Mouse (Mus musculus) heart, embryonic 16.5 days (tissue): Measurements from ENCODE around the gene Kctd18. TPM values are rescaled to one million over a fixed set of nuclear protein-coding genes. Genes with fewer than 3 reads are reported as not detected.

ENCODE experiments used
- polyA plus RNA-seq: library from polyadenylated mRNA; unstranded; fragments of >200 nt; fragmentation: Nextera tagmentation; extraction: Ambion mirVana; gene quantifications from 2 replicates; pipeline ENCODE4 v1.2.1, GENCODE M21; 2015

The Kctd18 gene
- polyA plus RNA-seq, 1 experiment from 2014 or later: 14.0 TPM

Other genes starting within 250 kb of the Kctd18 start
- 61.5 and 63.1 TPM in 2 replicates for gene Spats2l, start 244.8 kb downstream of the Kctd18 start, polyA plus RNA-seq
- gene Sgo2a, start 23.0 kb downstream of the Kctd18 start, polyA plus RNA-seq: 15.3 and 17.1 TPM in 2 replicates
- gene Aox1, start 11.0 kb upstream of the Kctd18 start, polyA plus RNA-seq: 0.81 and 0.85 TPM in 2 replicates
- 0.55 and 0.64 TPM in 2 replicates for gene Aox3, start 94.2 kb upstream of the Kctd18 start, polyA plus RNA-seq
- gene Aox4, start 191.4 kb upstream of the Kctd18 start, polyA plus RNA-seq: 0.22 and 0.30 TPM in 2 replicates